Mouse (Mus musculus) hindbrain, embryonic 11.5 days (tissue): ENCODE data around the gene Mthfr. TPM values are rescaled to one million over a fixed set of nuclear protein-coding genes. Genes with fewer than 3 reads are reported as not detected.

Source experiments
- ATAC-seq: fragments of 200-750 bp; cut with Nextera tagmentation; 2 replicates; pipeline ENCODE4 v1.8.0; 2017; ENCODE audit warnings: mild to moderate bottlenecking, moderate TSS enrichment, moderate library complexity; ENCODE audit not compliant: low FRiP score
- DNase-seq: peaks from one replicate; pipeline ENCODE4 v3.0.0-alpha.2; 2015; ENCODE audit warnings: low spot score
- H3K27ac ChIP-seq: fragments of 300-500 bp; sonication (generic); 2 replicates; pipeline ENCODE4 v1.5.1; 2014; ENCODE audit warnings: mild to moderate bottlenecking, low read depth, low read length
- H3K27me3 ChIP-seq: fragments of 300-500 bp; sonication (generic); 2 replicates; pipeline ENCODE4 v1.6.1; 2014; ENCODE audit warnings: mild to moderate bottlenecking, low read length, moderate library complexity, mixed read lengths; ENCODE audit not compliant: control insufficient read depth, insufficient read depth
- H3K36me3 ChIP-seq: fragments of 300-500 bp; sonication (generic); 2 replicates; pipeline ENCODE4 v1.6.1; 2014; ENCODE audit warnings: mild to moderate bottlenecking, low read length, moderate library complexity, mixed read lengths; ENCODE audit not compliant: control insufficient read depth, insufficient read depth
- H3K4me1 ChIP-seq: fragments of 300-500 bp; sonication (generic); replicated peaks from 2 replicates; pipeline ENCODE4 v1.6.1; 2014; ENCODE audit warnings: low read length, mixed read lengths; ENCODE audit not compliant: control insufficient read depth, insufficient read depth
- H3K4me2 ChIP-seq: fragments of 300-500 bp; sonication (generic); replicated peaks from 2 replicates; pipeline ENCODE4 v1.6.1; 2014; ENCODE audit warnings: mild to moderate bottlenecking, low read depth, low read length
- H3K4me3 ChIP-seq: fragments of 300-500 bp; sonication (generic); 2 replicates; pipeline ENCODE4 v1.5.1; 2014; ENCODE audit warnings: low read depth, low read length
- H3K9ac ChIP-seq: fragments of 300-500 bp; sonication (generic); 2 replicates; pipeline ENCODE4 v1.6.1; 2014; ENCODE audit warnings: low read depth, low read length
- H3K9me3 ChIP-seq: fragments of 300-500 bp; sonication (generic); 2 replicates; pipeline ENCODE4 v1.6.1; 2016; ENCODE audit warnings: low read length; ENCODE audit not compliant: control insufficient read depth
- WGBS: fragments of 180-500 bp; shearing (Covaris S2); extraction: QIAGEN DNeasy Blood & Tissue Kit; methylation state at CpG from one replicate; pipeline ENCODE4 v1.1.7; 2014; 5-methylcytosine and 5-hydroxymethylcytosine counted together
- polyA plus RNA-seq: library from polyadenylated mRNA; unstranded; fragments of >200 nt; fragmentation: Nextera tagmentation; extraction: Ambion mirVana; gene quantifications from 2 replicates; pipeline ENCODE4 v1.2.1, GENCODE M21; 2014

Gene Mthfr
- polyA plus RNA-seq, 1 experiment from 2014 or later: 19.6 TPM

- DNase-seq (no peak), ATAC-seq (no peak)
- Histone ChIP-seq H3K9me3 (no peaks in the 10 kb centered on the region), H3K4me2 (no peak overlapping the region), H3K9ac (no peak overlapping the region), H3K4me3 (no peak overlapping the region), H3K27me3 (no peaks in the 10 kb centered on the region; the same call in 1 of the 2 replicates), H3K36me3 (no peaks in the 10 kb centered on the region), H3K27ac (no peak overlapping the region), H3K4me1 (no peaks in the 10 kb centered on the region; the same call in 1 of the 2 replicates)
- 90% methylated on average over 3 of the region's 3 CpGs for WGBS
Observed at GRCm38 (mm10) chr4:148098666-148099065, 59.8 kb downstream of the Mthfr start.

- Histone ChIP-seq H3K9me3 (no peaks in the 10 kb centered on the region), H3K36me3 (no peaks in the 10 kb centered on the region), H3K4me1 (no peaks in the 10 kb centered on the region; the same call in 1 of the 2 replicates), H3K9ac (peak overlapping the region; percentile 8; the same call in 1 of the 2 replicates), H3K4me3 (peak overlapping the region; percentile 13; the same call in 1 of the 2 replicates), H3K4me2 (peak overlapping the region; percentile 39), H3K27ac (peak overlapping the region; percentile 36; the same call in 1 of the 2 replicates), H3K27me3 (no peaks in the 10 kb centered on the region; the same call in 1 of the 2 replicates)
- WGBS: 20% methylated on average over 29 of the region's 29 CpGs
- peak; percentile 81 for DNase-seq
- ATAC-seq: peak; percentile 87
Observed at GRCm38 (mm10) chr4:148101801-148102527, 63.1 kb downstream of the Mthfr start.

- Histone ChIP-seq H3K27me3 (no peaks in the 10 kb centered on the region; the same call in 1 of the 2 replicates), H3K4me3 (no peak overlapping the region), H3K4me1 (peaks cover 2% of the 10 kb centered on the region; the same call in 1 of the 2 replicates), H3K36me3 (peaks cover 1% of the 10 kb centered on the region; the same call in 1 of the 2 replicates), H3K9me3 (no peaks in the 10 kb centered on the region), H3K9ac (no peak overlapping the region), H3K27ac (no peak overlapping the region), H3K4me2 (no peak overlapping the region)
- 88% methylated on average over 3 of the region's 3 CpGs for WGBS
- no peak for ATAC-seq
- no peak for DNase-seq
Observed at GRCm38 (mm10) chr4:148104146-148104545, 65.3 kb downstream of the Mthfr start.

GRCm38 (mm10) chr4:148107621-148108291, 68.9 kb downstream of the Mthfr start:
- 43% methylated on average over 22 of the region's 22 CpGs for WGBS
- H3K27ac ChIP-seq: peak overlapping the region; percentile 51
- H3K4me3 ChIP-seq: no peak overlapping the region
- ATAC-seq (peak; percentile 88), DNase-seq (peak; percentile 68)
- no peaks in the 10 kb centered on the region for H3K27me3 ChIP-seq
- H3K9me3 ChIP-seq: no peaks in the 10 kb centered on the region
- H3K9ac ChIP-seq: no peak overlapping the region
- 0 out of 2 replicates have a peak, but pooled peaks cover 2% of the 10 kb centered on the region for H3K4me1 ChIP-seq
- peaks cover 2% of the 10 kb centered on the region; the same call in 1 of the 2 replicates for H3K36me3 ChIP-seq
- no peak overlapping the region for H3K4me2 ChIP-seq

- Histone ChIP-seq H3K36me3 (peaks cover 2% of the 10 kb centered on the region; the same call in 1 of the 2 replicates), H3K9ac (no peak overlapping the region)
- no peak for ATAC-seq
Observed at GRCm38 (mm10) chr4:148108565-148109100, 69.8 kb downstream of the Mthfr start.

More at GRCm38 (mm10) chr4:148108565-148109100, 69.8 kb downstream of the Mthfr start:
- no peaks in the 10 kb centered on the region for H3K27me3 ChIP-seq
- no peak overlapping the region for H3K4me3 ChIP-seq
- no peak overlapping the region for H3K4me2 ChIP-seq
- peak overlapping the region; percentile 51 for H3K27ac ChIP-seq
- H3K4me1 ChIP-seq: 0 out of 2 replicates have a peak, but pooled peaks cover 2% of the 10 kb centered on the region
- 71% methylated on average over 7 of the region's 7 CpGs for WGBS
- H3K9me3 ChIP-seq: no peaks in the 10 kb centered on the region
- DNase-seq: no peak

Other genes starting within 250 kb of the Mthfr start
- 7.9 and 8.6 TPM in 2 replicates for gene Zfp984, start 229.3 kb upstream of the Mthfr start, polyA plus RNA-seq
- 5.5 and 7.3 TPM in 2 replicates for gene Zfp933, start 190.7 kb upstream of the Mthfr start, polyA plus RNA-seq
- gene Miip, start 170.3 kb upstream of the Mthfr start, polyA plus RNA-seq: 32.9 and 36.7 TPM in 2 replicates
- 11.8 and 15.3 TPM in 2 replicates for gene Fv1, start 170.1 kb upstream of the Mthfr start, polyA plus RNA-seq
- 33.2 and 39.0 TPM in 2 replicates for gene Mfn2, start 134.4 kb upstream of the Mthfr start, polyA plus RNA-seq
- gene Plod1, start 102.3 kb upstream of the Mthfr start, polyA plus RNA-seq: 28.2 and 28.7 TPM in 2 replicates
- gene 2510039O18Rik, start 98.2 kb upstream of the Mthfr start, polyA plus RNA-seq: 13.6 and 16.7 TPM in 2 replicates
- gene Nppb, start 53.3 kb upstream of the Mthfr start, polyA plus RNA-seq: 0.23 and 0.39 TPM in 2 replicates
- gene Nppa, start 38.4 kb upstream of the Mthfr start, polyA plus RNA-seq: not detected in 2 replicates
- gene Clcn6, start 256 bp upstream of the Mthfr start, polyA plus RNA-seq: 21.7 and 26.2 TPM in 2 replicates
- 8.8 and 10.9 TPM in 2 replicates for gene Agtrap, start 49.0 kb downstream of the Mthfr start, polyA plus RNA-seq
- gene Mad2l2, start 91.3 kb downstream of the Mthfr start, polyA plus RNA-seq: 82.5 and 88.2 TPM in 2 replicates
- gene Draxin, start 91.6 kb downstream of the Mthfr start, polyA plus RNA-seq: 12.8 and 13.8 TPM in 2 replicates
- 14.6 and 15.5 TPM in 2 replicates for gene Fbxo6, start 113.1 kb downstream of the Mthfr start, polyA plus RNA-seq
- gene Fbxo44, start 121.4 kb downstream of the Mthfr start, polyA plus RNA-seq: 82.2 and 82.5 TPM in 2 replicates
- gene Fbxo2, start 121.5 kb downstream of the Mthfr start, polyA plus RNA-seq: 3.0 and 3.2 TPM in 2 replicates
- 6.4 and 7.0 TPM in 2 replicates for gene Disp3, start 248.9 kb downstream of the Mthfr start, polyA plus RNA-seq